Mouse (Mus musculus) T-cell, adult 66 days (primary cell): ENCODE measurements around the gene Cd40. TPM values are rescaled to one million over a fixed set of nuclear protein-coding genes. Genes with fewer than 3 reads are reported as not detected.

Experiments used
- total RNA-seq, 2 experiments: library from RNA; stranded (reverse); gene quantifications; 3 replicates in 1 of 2; 4 replicates in 1 of 2; pipeline ENCODE4 v1.2.4; 2023

The Cd40 gene
- total RNA-seq: under 1 TPM in 1 of 2 experiments, not detected in 1; 0.55 TPM

GRCm38 (mm10) chr2:165054888-165055852 lies at the start of gene Cd40:
Gene Cd40, plus strand, starts transcription at chr2:165055627.

GRCm38 (mm10) chr2:165034131-165035057 lies 21.0 kb upstream of the Cd40 start, which contains the start of gene Ncoa5:
Gene Ncoa5, minus strand, starts transcription at chr2:165034867.

GRCm38 (mm10) chr2:165090650-165091049 lies 35.2 kb downstream of the Cd40 start, which contains the start of gene 1700025C18Rik:
Gene 1700025C18Rik, minus strand, starts transcription at chr2:165090750.

Other genes with a start within 250 kb of the Cd40 start
- gene Zswim1, start 232.9 kb upstream of the Cd40 start, total RNA-seq: 10 to 100 TPM; 11.1 to 11.2 TPM
- not detected for gene Spata25, start 227.1 kb upstream of the Cd40 start, total RNA-seq
- gene Ctsa, start 222.8 kb upstream of the Cd40 start, total RNA-seq: 100 to 1,000 TPM; 118 to 128 TPM
- 1 to 10 TPM; 1.1 to 1.7 TPM for gene Neurl2, start 222.2 kb upstream of the Cd40 start, total RNA-seq
- 1 to 10 TPM; 5.7 to 6.9 TPM for gene Pltp, start 197.9 kb upstream of the Cd40 start, total RNA-seq
- gene Pcif1, start 176.3 kb upstream of the Cd40 start, total RNA-seq: 100 to 1,000 TPM in 1 of 2 experiments, 10 to 100 TPM in 1; 83.5 to 104 TPM
- gene Zfp335, start 143.9 kb upstream of the Cd40 start, total RNA-seq: 10 to 100 TPM; 55.6 to 55.9 TPM
- 1 to 10 TPM; 3.8 to 4.2 TPM for gene Mmp9, start 114.8 kb upstream of the Cd40 start, total RNA-seq
- gene Slc12a5, start 94.8 kb upstream of the Cd40 start, total RNA-seq: 1 to 10 TPM in 1 of 2 experiments, under 1 TPM in 1; 0.68 to 1.4 TPM
- gene Ncoa5, start 20.8 kb upstream of the Cd40 start, total RNA-seq: 10 to 100 TPM; 42.9 to 45.8 TPM
- gene 1700025C18Rik, start 35.1 kb downstream of the Cd40 start, total RNA-seq: not detected
- gene Cdh22, start 179.2 kb downstream of the Cd40 start, total RNA-seq: under 1 TPM in 1 of 2 experiments, not detected in 1; 0.20 TPM
- gene Slc35c2, start 232.2 kb downstream of the Cd40 start, total RNA-seq: 10 to 100 TPM; 30.6 to 36.9 TPM